Mouse (Mus musculus) embryonic facial prominence, embryonic 12.5 days (tissue): ENCODE results near the gene Snapin. TPM values are rescaled to one million over a fixed set of nuclear protein-coding genes. Genes with fewer than 3 reads are reported as not detected.

ENCODE experiments used
- ATAC-seq: fragments of 200-750 bp; cut with Nextera tagmentation; 2 replicates; pipeline ENCODE4 v1.8.0; 2017; ENCODE audit not compliant: insufficient number of reproducible peaks, insufficient read depth, low FRiP score, low TSS enrichment
- H3K27ac ChIP-seq: fragments of 300-500 bp; sonication (generic); 2 replicates; pipeline ENCODE4 v1.5.1; 2016; ENCODE audit warnings: mild to moderate bottlenecking
- H3K27me3 ChIP-seq: fragments of 300-500 bp; sonication (generic); 2 replicates; pipeline ENCODE4 v1.6.1; 2016; ENCODE audit warnings: mild to moderate bottlenecking, moderate library complexity
- H3K36me3 ChIP-seq: fragments of 300-500 bp; sonication (generic); 2 replicates; pipeline ENCODE4 v1.6.1; 2016; ENCODE audit warnings: mild to moderate bottlenecking
- H3K4me1 ChIP-seq: fragments of 300-500 bp; sonication (generic); 2 replicates; pipeline ENCODE4 v1.6.1; 2016
- H3K4me2 ChIP-seq: fragments of 300-500 bp; sonication (generic); replicated peaks from 2 replicates; pipeline ENCODE4 v1.6.1; 2016; ENCODE audit warnings: mild to moderate bottlenecking, moderate library complexity
- H3K4me3 ChIP-seq: fragments of 300-500 bp; sonication (generic); 2 replicates; pipeline ENCODE4 v1.5.1; 2016; ENCODE audit warnings: mild to moderate bottlenecking
- H3K9ac ChIP-seq: fragments of 300-500 bp; sonication (generic); 2 replicates; pipeline ENCODE4 v1.6.1; 2016; ENCODE audit warnings: mild to moderate bottlenecking, moderate library complexity
- H3K9me3 ChIP-seq: fragments of 300-500 bp; sonication (generic); 2 replicates; pipeline ENCODE4 v1.6.1; 2016; ENCODE audit warnings: mild to moderate bottlenecking, moderate library complexity
- WGBS: fragments of 180-500 bp; shearing (Covaris S2); methylation state at CpG from one replicate; pipeline ENCODE4 v1.1.7; 2016; 5-methylcytosine and 5-hydroxymethylcytosine counted together
- polyA plus RNA-seq: library from polyadenylated mRNA; unstranded; fragments of >200 nt; fragmentation: Nextera tagmentation; extraction: Ambion mirVana; gene quantifications from 2 replicates; pipeline ENCODE4 v1.2.1, GENCODE M21; 2016

The Snapin gene
- polyA plus RNA-seq: 74.0 and 76.3 TPM in 2 replicates

DNA sequence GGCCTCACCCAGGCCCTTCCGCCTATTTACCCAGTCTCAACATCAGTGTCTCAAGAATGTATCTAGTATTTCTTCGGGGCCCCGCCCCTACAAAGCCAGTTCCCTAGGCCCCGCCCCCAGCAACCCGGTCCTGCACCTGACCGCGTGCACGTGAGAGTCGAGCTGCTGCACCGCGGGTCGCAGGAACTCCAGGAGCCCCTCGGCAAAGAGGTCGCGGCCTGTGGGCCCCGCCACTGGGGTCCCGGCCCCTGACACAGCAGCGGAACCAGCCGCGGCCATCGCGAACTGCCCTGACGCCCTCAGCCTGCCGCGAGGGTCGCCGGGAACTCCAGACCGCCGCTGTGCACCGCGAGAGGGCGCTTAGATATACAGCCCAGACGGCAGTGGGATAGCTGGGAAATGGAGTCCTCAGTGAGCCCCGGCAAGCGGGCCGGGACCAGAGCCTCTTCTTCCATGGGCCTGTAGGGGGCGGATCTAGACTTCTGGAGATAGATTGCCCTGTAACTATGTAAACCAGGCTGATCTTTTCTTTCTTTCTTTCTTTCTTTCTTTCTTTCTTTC is at the start of gene Snapin:
Gene Snapin, minus strand, starts transcription at position 338 of the 561 bp plus-strand sequence.
- WGBS: 1% methylated on average over 37 of the region's 37 CpGs
- Histone ChIP-seq H3K4me1 (peaks cover 5% of the 10 kb centered on the region; the same call in 1 of the 2 replicates), H3K9me3 (no peaks in the 10 kb centered on the region), H3K4me2 (peak within 1 kb of the TSS; percentile 55), H3K27ac (peak within 1 kb of the TSS; percentile 67; the same call in 1 of the 2 replicates), H3K9ac (peak within 1 kb of the TSS; percentile 73), H3K4me3 (peak within 1 kb of the TSS; percentile 71), H3K36me3 (peaks cover 36% of the 10 kb centered on the region), H3K27me3 (no peaks in the 10 kb centered on the region)
- peak; percentile 95 for ATAC-seq

DNA sequence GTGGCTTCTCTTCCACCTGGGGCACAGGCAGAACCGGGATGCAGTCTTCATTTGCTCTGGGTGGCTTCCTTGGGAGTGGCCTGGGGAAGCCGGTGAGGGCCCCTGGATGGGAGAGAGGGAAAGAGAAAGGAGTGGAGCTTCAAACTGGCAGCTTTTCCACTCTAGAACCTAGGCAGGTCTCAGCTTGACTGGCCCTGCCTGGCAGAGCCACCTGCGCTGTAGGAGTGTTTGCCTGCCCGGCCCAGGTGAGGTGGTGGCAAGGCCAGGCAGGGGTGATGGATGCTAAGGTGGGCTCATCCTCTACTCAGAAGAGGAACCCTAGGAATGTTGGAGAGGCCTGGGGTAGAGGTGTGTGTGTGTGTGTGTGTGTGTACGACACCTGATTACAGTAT is 47.1 kb upstream of the Snapin start:
- Histone ChIP-seq H3K9me3 (no peaks in the 10 kb centered on the region), H3K9ac (no peak overlapping the region), H3K36me3 (no peaks in the 10 kb centered on the region), H3K4me1 (no peaks in the 10 kb centered on the region), H3K4me3 (no peak overlapping the region), H3K27ac (no peak overlapping the region), H3K27me3 (0 out of 2 replicates have a peak, but pooled peaks cover 7% of the 10 kb centered on the region), H3K4me2 (no peak overlapping the region)
- WGBS: 73% methylated on average over 5 of the region's 5 CpGs
- ATAC-seq: no peak

DNA sequence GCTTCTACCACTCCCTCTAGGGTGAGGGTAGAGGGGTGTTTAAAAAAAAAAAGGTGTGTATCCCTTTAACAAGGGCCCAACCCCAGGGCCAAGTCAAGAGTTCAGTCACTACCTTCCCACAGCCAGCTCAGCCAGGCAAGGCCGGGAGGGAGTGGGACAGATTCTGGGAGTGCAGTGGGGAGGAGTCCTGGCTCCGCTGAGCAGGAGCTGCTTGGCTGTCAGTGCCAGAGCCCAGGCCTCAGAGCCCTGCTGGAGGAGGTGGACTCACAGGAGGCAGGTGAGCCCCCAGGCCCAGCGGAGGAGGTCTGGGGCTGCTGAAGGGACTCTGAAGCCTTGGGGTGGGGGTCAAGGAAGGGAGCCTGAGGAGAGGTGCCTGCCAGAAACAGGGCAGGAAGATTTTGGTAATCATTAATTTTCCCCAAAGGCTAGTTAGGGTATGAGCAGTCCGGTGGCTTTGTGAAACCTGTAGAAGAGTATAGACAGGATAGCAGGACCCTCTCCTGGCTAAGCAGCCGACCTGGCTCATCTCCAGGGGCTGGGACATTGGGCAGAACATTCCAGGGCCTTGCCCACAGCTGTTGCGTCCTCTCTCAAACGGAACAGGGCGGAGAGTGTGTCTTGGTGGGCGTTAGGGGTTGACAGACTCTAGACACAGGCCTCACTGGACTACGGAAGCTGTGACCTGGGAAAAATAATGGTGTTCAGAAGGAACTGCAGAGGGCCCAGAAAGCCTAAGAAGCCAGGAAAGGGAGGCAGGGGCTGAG is 46.5 kb upstream of the Snapin start, which contains the start of gene S100a16:
Gene S100a16, plus strand, starts transcription at position 114 of the 764 bp plus-strand sequence.
- no peak within 1 kb of the TSS for H3K4me2 ChIP-seq
- no peak within 1 kb of the TSS for H3K9ac ChIP-seq

DNA sequence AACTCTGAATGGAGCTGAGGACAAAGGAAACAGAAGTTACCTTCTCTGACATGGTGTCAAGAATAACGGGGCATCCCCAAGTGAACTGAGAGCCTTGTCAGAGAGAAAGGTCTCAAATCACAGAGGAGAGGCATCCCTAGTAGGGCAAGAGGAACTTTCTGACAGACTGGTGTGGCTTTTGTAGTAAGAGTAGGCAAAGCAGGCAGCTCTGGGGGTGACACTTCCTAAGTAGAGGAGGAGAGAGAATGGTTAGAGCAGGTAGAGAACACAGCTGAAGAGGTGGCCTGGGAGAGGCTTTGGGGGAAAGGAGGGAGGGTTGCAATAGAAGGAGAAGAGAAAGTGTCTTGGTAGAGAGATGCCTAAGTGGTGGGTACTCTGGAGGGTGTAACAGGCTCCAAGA is 44.6 kb upstream of the Snapin start:
- no peaks in the 10 kb centered on the region for H3K9me3 ChIP-seq
- no peak for ATAC-seq
- no peak overlapping the region for H3K27ac ChIP-seq
- H3K4me2 ChIP-seq: no peak overlapping the region
- no peak overlapping the region for H3K4me3 ChIP-seq
- H3K4me1 ChIP-seq: no peaks in the 10 kb centered on the region
- H3K9ac ChIP-seq: no peak overlapping the region
- H3K36me3 ChIP-seq: no peaks in the 10 kb centered on the region
- 0 out of 2 replicates have a peak, but pooled peaks cover 7% of the 10 kb centered on the region for H3K27me3 ChIP-seq
- 64% methylated on average over 1 of the region's 1 CpGs for WGBS

More for the DNA sequence above, 46.5 kb upstream of the Snapin start, which contains the start of gene S100a16:
- Histone ChIP-seq H3K4me1 (no peaks in the 10 kb centered on the region), H3K9me3 (no peaks in the 10 kb centered on the region), H3K4me3 (no peak within 1 kb of the TSS), H3K27me3 (0 out of 2 replicates have a peak, but pooled peaks cover 7% of the 10 kb centered on the region), H3K27ac (no peak within 1 kb of the TSS), H3K36me3 (no peaks in the 10 kb centered on the region)
- ATAC-seq: no peak
- 46% methylated on average over 10 of the region's 10 CpGs for WGBS

DNA sequence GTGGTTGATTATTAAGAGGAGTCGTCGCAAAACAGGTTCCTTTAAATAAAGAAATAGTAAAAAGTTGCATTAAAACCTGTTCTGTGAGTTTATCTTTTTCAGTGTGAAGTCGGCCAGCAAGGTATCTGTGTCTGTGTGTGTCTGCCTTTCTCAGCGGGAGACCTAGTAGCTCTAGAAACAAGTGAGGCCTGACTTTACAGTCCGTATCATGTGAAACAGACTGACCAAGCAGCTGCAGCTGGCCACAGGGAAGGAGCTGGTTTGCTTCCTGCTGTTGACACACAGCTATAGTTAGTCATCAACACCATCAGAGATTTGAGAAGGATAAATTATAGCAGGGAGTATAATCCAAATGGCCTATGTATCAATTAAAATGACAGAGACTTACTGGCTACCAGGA is 40.9 kb upstream of the Snapin start:
- no peak for ATAC-seq
- Histone ChIP-seq H3K36me3 (no peaks in the 10 kb centered on the region), H3K27ac (no peak overlapping the region), H3K27me3 (no peaks in the 10 kb centered on the region), H3K4me2 (no peak overlapping the region), H3K9me3 (no peaks in the 10 kb centered on the region), H3K9ac (no peak overlapping the region), H3K4me1 (no peaks in the 10 kb centered on the region), H3K4me3 (no peak overlapping the region)
- WGBS: 67% methylated on average over 5 of the region's 5 CpGs

DNA sequence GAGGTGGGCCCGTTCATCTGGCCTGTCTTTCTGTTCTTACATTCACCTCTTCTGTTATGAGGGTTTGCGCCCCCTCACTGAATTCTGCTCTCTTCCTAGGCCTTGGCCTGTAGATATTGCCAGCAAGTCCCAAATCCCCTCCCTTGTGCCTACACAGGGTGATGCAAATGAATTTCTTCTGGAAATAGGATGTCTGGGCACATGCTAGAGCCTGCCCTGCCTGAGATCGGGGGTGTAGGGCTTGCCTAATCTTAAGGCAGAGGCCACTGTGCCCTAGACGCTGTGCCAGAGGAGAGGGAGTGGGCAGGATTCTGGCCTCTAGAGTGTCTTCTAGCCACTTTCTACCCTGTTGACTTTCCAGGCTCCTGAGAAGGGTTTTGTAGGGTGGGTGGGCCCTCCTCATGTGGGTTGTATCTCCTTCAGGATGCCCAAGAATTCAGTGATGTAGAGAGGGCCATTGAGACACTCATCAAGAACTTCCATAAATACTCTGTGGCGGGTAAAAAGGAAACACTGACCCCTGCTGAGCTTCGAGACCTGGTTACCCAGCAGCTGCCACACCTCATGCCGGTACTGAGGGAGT is 36.5 kb upstream of the Snapin start:
- Histone ChIP-seq H3K27ac (no peak overlapping the region), H3K27me3 (no peaks in the 10 kb centered on the region), H3K36me3 (no peaks in the 10 kb centered on the region), H3K4me2 (no peak overlapping the region), H3K9ac (no peak overlapping the region), H3K4me3 (no peak overlapping the region), H3K4me1 (no peaks in the 10 kb centered on the region), H3K9me3 (no peaks in the 10 kb centered on the region)
- ATAC-seq: no peak
- 92% methylated on average over 7 of the region's 7 CpGs for WGBS

DNA sequence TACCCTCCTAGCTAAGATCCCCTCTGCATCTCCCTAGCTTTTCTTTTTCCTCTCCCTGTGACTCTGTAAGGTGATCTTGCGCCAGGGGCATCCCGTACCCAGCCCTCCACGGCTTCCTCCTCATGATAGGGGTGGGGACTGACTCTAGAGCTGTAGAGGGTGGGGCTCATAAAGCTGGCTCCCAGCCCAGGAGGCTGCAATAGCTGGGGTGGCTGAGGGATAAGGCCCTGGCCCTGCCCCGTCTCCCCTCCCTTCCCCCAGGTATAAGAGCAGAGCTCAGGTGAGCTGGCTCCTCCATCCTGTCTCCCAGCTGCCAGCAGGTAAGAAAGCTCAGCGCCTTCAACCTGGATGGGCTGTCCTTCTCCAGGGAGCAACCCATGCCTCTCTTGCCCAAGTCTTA is 35.7 kb upstream of the Snapin start, which contains the start of gene S100a14:
Gene S100a14, plus strand, starts transcription at position 277 of the 400 bp plus-strand sequence.
- 75% methylated on average over 5 of the region's 5 CpGs for WGBS
- peak; percentile 65; the same call in 1 of the 2 replicates for ATAC-seq
- H3K27ac ChIP-seq: no peak within 1 kb of the TSS

DNA sequence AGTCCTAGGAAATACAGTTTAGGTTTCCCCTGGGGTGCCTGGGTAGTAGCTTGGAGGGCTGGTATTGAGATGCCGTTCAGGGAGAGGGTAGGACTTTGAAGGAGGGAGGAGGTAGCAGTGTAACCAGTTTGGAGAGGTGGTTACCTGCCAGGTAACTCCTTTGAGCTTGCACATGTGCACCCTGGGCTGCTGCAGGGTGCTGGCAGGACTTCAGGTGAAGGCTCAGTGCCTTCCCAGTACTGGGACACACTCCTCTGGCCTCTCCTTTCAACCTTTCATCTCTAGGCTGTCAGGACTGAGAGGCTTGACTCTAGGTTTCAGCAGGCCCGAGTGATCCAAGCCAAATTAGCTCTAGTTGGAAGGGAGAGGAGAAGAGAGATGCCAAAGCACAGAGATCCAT is 35.2 kb upstream of the Snapin start:
- H3K27ac ChIP-seq: no peak overlapping the region
- H3K4me3 ChIP-seq: no peak overlapping the region

More for the DNA sequence above, 35.7 kb upstream of the Snapin start, which contains the start of gene S100a14:
- no peaks in the 10 kb centered on the region for H3K36me3 ChIP-seq
- H3K9ac ChIP-seq: no peak within 1 kb of the TSS
- no peak within 1 kb of the TSS for H3K4me3 ChIP-seq
- no peaks in the 10 kb centered on the region for H3K9me3 ChIP-seq
- H3K4me2 ChIP-seq: no peak within 1 kb of the TSS
- H3K4me1 ChIP-seq: no peaks in the 10 kb centered on the region
- H3K27me3 ChIP-seq: no peaks in the 10 kb centered on the region

DNA sequence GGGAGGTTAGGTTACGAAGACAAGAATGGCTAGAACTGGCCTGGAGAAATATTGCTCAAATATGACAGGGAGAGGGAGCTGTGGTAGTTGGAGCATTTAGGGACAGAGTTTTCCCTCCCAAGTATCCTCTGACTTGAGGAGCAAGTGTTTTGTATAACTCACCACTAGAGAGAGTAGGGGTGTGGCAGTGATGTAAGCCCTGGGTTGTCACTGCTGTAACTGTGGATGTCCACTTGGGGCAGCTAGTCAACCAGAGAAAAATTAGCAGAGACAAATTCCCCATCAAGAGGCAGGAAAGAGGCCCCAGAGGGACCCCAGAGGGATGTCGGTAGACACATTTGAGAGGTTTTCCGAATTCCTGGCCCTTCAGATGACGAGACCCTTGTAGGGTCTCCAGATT is 34.6 kb upstream of the Snapin start:
- no peaks in the 10 kb centered on the region for H3K4me1 ChIP-seq
- H3K4me3 ChIP-seq: no peak overlapping the region
- no peaks in the 10 kb centered on the region for H3K9me3 ChIP-seq
- ATAC-seq: no peak
- H3K27ac ChIP-seq: no peak overlapping the region
- no peaks in the 10 kb centered on the region for H3K27me3 ChIP-seq
- H3K4me2 ChIP-seq: no peak overlapping the region
- H3K36me3 ChIP-seq: no peaks in the 10 kb centered on the region
- 58% methylated on average over 4 of the region's 4 CpGs for WGBS
- H3K9ac ChIP-seq: no peak overlapping the region

More for the DNA sequence above, 35.2 kb upstream of the Snapin start:
- H3K27me3 ChIP-seq: no peaks in the 10 kb centered on the region
- 73% methylated on average over 2 of the region's 2 CpGs for WGBS
- H3K36me3 ChIP-seq: no peaks in the 10 kb centered on the region
- H3K4me1 ChIP-seq: no peaks in the 10 kb centered on the region
- H3K9me3 ChIP-seq: no peaks in the 10 kb centered on the region
- H3K9ac ChIP-seq: no peak overlapping the region
- no peak for ATAC-seq
- no peak overlapping the region for H3K4me2 ChIP-seq

DNA sequence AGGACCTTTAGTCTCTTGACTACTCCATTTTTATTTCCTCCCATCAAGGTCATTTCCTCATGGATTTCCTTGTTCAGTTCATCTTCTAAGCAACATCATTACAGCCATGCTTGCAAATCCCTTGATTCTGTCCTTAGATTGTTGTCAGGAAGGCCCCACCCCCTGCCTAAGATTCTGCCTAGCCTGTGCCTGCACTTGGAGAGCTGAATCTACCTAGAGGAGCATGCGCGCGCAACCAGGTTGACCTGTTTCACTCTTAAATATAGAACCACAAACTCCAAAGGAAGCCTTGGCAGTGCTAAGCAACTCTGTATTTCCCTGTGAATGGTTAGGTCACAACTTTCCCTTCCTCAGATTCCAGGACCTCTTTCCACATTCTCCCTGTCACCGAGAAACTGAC is 26.9 kb upstream of the Snapin start:
- H3K9me3 ChIP-seq: no peaks in the 10 kb centered on the region
- no peak overlapping the region for H3K4me3 ChIP-seq
- WGBS: 80% methylated on average over 4 of the region's 4 CpGs
- peaks cover 16% of the 10 kb centered on the region for H3K4me1 ChIP-seq
- no peak for ATAC-seq
- no peak overlapping the region for H3K9ac ChIP-seq
- H3K27me3 ChIP-seq: peaks cover 16% of the 10 kb centered on the region
- H3K27ac ChIP-seq: no peak overlapping the region
- no peaks in the 10 kb centered on the region for H3K36me3 ChIP-seq
- H3K4me2 ChIP-seq: no peak overlapping the region

DNA sequence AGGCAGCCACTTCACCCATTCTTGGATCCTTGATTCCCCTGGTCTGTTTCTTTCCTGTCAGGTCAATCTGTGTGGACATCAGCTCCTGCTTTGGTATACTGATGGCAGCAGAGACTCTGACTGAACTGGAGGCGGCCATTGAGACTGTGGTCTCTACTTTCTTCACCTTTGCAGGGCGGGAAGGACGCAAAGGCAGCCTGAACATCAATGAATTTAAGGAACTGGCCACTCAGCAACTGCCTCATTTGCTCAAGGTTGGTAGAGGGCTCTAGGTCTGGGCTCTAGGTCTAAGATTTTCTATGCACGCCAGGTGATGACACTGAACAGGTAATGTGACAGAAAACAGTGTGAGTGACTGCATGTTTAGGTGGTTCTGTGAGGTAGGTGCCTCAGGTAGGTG is 25.0 kb upstream of the Snapin start:
- Histone ChIP-seq H3K4me1 (peaks cover 16% of the 10 kb centered on the region), H3K4me3 (no peak overlapping the region), H3K27ac (no peak overlapping the region), H3K9ac (no peak overlapping the region), H3K9me3 (no peaks in the 10 kb centered on the region), H3K4me2 (no peak overlapping the region), H3K27me3 (peaks cover 20% of the 10 kb centered on the region), H3K36me3 (no peaks in the 10 kb centered on the region)
- WGBS: 90% methylated on average over 4 of the region's 4 CpGs
- no peak for ATAC-seq
